Mouse (Mus musculus): ENCODE results near the gene Gm48551. TPM values are rescaled to one million over a fixed set of nuclear protein-coding genes. Genes with fewer than 3 reads are reported as not detected.
A peak's percentile ranks its signal among the peaks of the same experiment; 100 is the strongest.

Gm48551 gene
- polyA plus RNA-seq, 1 experiment = 2.1 TPM

DNA sequence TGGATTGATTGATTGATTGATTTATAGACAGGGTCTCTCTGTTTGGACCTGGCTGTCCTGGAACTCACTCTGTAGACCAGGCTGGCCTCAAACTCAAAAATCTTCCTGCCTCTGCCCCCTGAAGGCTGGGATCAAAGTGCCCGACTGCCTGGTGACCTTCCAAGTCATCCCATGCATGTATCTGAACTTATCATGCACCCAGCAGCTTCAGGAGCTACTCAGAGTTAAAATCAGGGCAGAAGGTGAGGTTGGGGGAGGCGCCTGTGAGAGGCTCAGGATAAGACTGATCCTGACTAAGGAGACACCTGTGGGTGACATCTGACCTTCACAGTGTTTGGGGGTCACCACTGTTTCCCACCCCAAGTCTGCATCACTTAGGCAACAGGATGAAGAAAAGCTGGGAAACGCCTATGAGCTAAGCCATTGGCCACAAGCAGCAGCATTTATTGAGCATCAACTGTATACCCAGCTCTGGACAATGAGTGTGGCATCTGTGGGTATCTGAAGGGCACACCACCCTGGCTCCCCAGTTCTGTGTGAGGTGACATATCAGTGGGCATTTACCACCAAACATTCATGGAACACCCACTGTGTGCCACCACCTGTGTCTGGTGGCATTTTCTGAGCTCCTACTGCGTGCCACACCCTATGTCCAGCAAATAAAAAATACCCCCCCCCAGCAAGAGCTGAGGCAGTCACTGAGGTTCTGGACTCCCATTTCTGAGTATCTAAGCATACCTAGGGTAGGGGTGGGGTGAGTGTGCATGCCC lies 39.4 kb downstream of the Gm48551 start:
- DNase-seq = no peak
- no peak for TF ChIP-seq CTCF (conservative IDR thresholded peaks at IDR 0.05; ENCODE audit: insufficient read depth, insufficient read length, low read depth, low read length)
- no peak for TF ChIP-seq POLR2A (IDR thresholded peaks at IDR 0.05; ENCODE audit: low read depth, low read length)
- no peaks in the 10 kb centered on the region for H3K27me3 ChIP-seq (replicated peaks; ENCODE audit: control insufficient read depth, insufficient read depth, low read length)
- peak overlapping the region; percentile 18; the same call in 1 of the 2 replicates for H3K27ac ChIP-seq (ENCODE audit: insufficient read depth, low read depth, low read length)
- peaks cover 44% of the 10 kb centered on the region for H3K4me1 ChIP-seq (ENCODE audit: control insufficient read depth, insufficient read depth, low read length)
- H3K36me3 ChIP-seq (ENCODE audit: control insufficient read depth, insufficient read depth, low read length) = no peaks in the 10 kb centered on the region
- H3K4me3 ChIP-seq (ENCODE audit: insufficient read depth, low read depth, low read length) = peak overlapping the region; percentile 85; the same call in 1 of the 2 replicates
- WGBS = 64% methylated on average over 4 of the region's 4 CpGs

DNA sequence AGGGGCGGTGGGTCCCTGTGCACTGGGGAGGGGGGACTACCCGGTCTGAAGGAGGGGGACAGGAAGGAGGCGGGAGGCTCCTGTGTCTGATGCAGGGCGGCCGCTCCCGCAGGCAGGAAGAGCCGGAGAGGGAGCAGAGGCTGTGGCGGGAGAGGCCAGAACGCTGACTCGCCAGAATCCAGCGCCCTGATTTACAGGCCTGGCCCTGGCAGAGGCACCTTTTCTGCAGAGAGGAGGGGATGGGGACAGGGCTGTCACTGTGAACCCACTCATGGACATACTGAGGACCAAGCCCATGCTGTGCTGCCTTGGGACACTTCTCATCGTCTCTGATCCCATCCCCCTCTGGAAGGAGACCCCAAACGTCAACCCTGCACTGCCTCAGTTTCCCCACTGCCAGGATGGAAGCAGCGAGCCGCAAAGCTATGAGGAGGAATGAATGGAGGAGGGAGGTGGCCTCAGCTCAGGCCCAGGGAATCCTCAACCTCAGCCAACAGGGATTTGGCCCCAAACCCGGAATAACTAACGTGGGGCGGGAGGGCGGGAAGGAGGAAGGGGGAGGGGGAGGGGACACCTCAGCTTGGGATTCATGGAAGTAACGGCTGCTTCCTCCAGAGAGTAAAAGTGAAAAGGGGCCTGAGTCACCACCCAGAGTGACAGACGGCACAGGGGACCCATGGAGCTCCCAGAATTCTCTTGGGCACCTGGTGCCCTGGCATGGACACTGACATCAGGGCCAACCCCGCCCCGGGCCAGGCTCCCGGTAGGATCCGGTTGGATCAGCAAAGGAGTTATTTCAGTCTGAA lies 40.2 kb downstream of the Gm48551 start:
- TF ChIP-seq POLR2A (IDR thresholded peaks at IDR 0.05; ENCODE audit: low read depth, low read length) (no peak), CTCF (conservative IDR thresholded peaks at IDR 0.05; ENCODE audit: insufficient read depth, insufficient read length, low read depth, low read length) (no peak)
- H3K4me1 ChIP-seq (ENCODE audit: control insufficient read depth, insufficient read depth, low read length) = peaks cover 42% of the 10 kb centered on the region
- H3K27me3 ChIP-seq (replicated peaks; ENCODE audit: control insufficient read depth, insufficient read depth, low read length) = no peaks in the 10 kb centered on the region
- DNase-seq = peak; percentile 90
- WGBS = 6% methylated on average over 24 of the region's 25 CpGs
- H3K27ac ChIP-seq (ENCODE audit: insufficient read depth, low read depth, low read length) = peak overlapping the region; percentile 92
- H3K4me3 ChIP-seq (ENCODE audit: insufficient read depth, low read depth, low read length) = peak overlapping the region; percentile 85
- no peaks in the 10 kb centered on the region for H3K36me3 ChIP-seq (ENCODE audit: control insufficient read depth, insufficient read depth, low read length)

DNA sequence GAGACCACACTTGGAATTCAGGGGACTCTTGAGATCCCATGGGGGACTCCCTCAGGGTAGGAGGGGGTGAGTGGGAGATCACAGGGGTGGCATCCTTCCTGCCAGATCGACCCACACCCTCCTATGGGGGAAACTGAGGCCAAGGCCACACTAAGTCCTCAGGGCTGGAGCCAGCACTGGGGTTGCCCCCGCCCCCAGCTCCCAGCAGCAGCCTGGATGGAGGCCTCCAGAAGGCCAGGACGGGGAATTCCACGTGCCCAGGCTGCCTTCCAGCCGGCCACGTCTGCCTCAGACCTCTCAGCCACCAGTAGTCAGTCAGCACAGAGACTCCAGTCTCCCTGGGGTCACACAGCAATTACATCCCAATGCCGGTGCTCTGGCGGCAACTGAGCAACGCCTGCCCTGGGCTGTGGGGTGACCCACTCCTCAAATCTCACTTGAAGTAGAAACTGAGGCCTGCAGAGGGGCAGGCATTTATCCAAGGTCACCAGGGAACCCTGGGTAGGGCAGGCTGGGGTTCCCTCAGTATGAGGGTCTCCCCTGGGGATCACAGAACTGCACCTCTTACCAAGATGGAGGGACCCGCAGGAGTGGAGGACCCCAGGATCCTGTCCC lies 41.1 kb downstream of the Gm48551 start:
- Histone ChIP-seq H3K27me3 (replicated peaks; ENCODE audit: control insufficient read depth, insufficient read depth, low read length) (no peaks in the 10 kb centered on the region), H3K4me3 (ENCODE audit: insufficient read depth, low read depth, low read length) (peak overlapping the region; percentile 85), H3K36me3 (ENCODE audit: control insufficient read depth, insufficient read depth, low read length) (no peaks in the 10 kb centered on the region), H3K4me1 (ENCODE audit: control insufficient read depth, insufficient read depth, low read length) (peaks cover 36% of the 10 kb centered on the region), H3K27ac (ENCODE audit: insufficient read depth, low read depth, low read length) (peak overlapping the region; percentile 92)
- TF ChIP-seq POLR2A (IDR thresholded peaks at IDR 0.05; ENCODE audit: low read depth, low read length) (no peak), CTCF (conservative IDR thresholded peaks at IDR 0.05; ENCODE audit: insufficient read depth, insufficient read length, low read depth, low read length) (no peak)
- DNase-seq = peak; percentile 75
- WGBS = 14% methylated on average over 10 of the region's 10 CpGs

DNA sequence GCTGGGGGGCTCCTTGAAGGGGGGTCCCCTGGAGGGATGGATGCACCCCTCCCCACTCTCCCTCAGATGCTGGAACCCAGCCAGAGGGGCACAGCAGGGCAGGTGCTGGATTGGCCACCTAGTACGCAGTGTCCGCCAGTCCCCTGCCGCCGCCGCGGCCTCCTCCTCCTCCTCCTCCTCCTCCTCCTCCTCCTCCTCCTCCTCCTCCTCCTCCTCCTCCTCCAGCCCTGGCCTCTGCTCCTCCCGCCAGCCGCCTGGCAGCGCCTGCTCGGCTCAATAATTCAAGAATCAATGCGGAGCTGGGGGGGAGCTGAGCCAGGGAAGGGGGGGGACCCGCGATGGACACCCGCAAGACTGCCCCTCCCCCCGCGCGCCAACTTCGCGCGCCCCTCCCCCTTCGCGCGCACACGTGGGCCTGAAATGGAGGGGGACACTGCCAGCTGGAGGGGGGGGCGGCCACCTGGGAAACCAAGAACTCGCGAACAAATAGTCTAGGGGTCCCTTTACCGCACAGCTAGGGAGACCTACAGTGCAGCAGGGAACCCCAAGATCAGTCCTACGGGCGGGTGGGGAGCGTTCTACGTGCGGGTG lies 41.9 kb downstream of the Gm48551 start:
- peaks cover 34% of the 10 kb centered on the region for H3K4me1 ChIP-seq (ENCODE audit: control insufficient read depth, insufficient read depth, low read length)
- WGBS = 2% methylated on average over 23 of the region's 33 CpGs
- H3K4me3 ChIP-seq (ENCODE audit: insufficient read depth, low read depth, low read length) = peak overlapping the region; percentile 85
- no peaks in the 10 kb centered on the region for H3K27me3 ChIP-seq (replicated peaks; ENCODE audit: control insufficient read depth, insufficient read depth, low read length)
- no peaks in the 10 kb centered on the region for H3K36me3 ChIP-seq (ENCODE audit: control insufficient read depth, insufficient read depth, low read length)
- H3K27ac ChIP-seq (ENCODE audit: insufficient read depth, low read depth, low read length) = peak overlapping the region; percentile 94
- TF ChIP-seq POLR2A (IDR thresholded peaks at IDR 0.05; ENCODE audit: low read depth, low read length) (no peak), CTCF (conservative IDR thresholded peaks at IDR 0.05; ENCODE audit: insufficient read depth, insufficient read length, low read depth, low read length) (no peak)
- DNase-seq = peak; percentile 49

DNA sequence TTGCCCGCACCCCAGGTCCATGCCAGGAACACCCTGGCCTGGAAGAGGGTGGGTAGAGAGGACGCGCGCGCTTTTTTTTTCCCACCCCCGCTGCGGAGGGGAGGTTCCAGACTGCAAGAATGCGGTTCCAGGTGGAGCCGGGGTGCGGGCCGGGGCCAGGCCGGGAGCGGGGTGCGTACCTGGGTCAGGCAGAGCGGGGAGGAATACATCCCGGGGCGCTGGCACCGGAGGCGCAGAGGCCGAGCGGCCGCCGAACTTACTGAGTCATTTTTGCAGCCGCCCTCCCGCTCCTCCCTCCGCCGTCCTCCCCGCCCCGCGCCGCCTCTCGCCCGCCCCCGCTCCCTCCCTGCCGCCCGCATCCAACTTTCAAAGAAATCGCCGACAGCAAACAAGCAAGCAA lies 42.6 kb downstream of the Gm48551 start:
- peak; percentile 83 for DNase-seq
- WGBS = under 1% methylated on average over 33 of the region's 38 CpGs
- H3K4me3 ChIP-seq (ENCODE audit: insufficient read depth, low read depth, low read length) = peak overlapping the region; percentile 85
- no peak for TF ChIP-seq CTCF (conservative IDR thresholded peaks at IDR 0.05; ENCODE audit: insufficient read depth, insufficient read length, low read depth, low read length)
- TF ChIP-seq POLR2A (IDR thresholded peaks at IDR 0.05; ENCODE audit: low read depth, low read length) = no peak
- H3K36me3 ChIP-seq (ENCODE audit: control insufficient read depth, insufficient read depth, low read length) = no peaks in the 10 kb centered on the region
- H3K4me1 ChIP-seq (ENCODE audit: control insufficient read depth, insufficient read depth, low read length) = peaks cover 37% of the 10 kb centered on the region
- H3K27me3 ChIP-seq (replicated peaks; ENCODE audit: control insufficient read depth, insufficient read depth, low read length) = no peaks in the 10 kb centered on the region
- peak overlapping the region; percentile 94 for H3K27ac ChIP-seq (ENCODE audit: insufficient read depth, low read depth, low read length)

DNA sequence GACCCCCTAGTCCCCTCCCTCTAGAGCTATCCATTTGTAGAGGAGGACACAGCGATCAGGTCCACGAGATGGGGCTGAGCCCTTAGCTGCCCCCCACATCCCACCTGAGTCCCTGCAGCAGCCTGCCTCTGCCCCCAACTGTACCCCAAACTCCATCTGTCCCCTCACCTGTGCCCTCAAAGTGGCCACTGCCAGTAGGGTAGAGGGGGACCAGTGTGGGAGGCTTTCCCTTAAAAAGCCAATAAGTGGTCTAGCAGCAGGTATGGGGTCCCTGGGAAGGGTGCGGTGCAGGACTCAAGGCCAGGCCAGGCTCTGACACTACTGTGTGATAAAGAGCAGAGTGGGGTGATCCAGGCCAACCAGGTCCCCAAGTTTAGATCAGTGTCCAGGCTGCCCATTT lies 43.1 kb downstream of the Gm48551 start:
- TF ChIP-seq POLR2A (IDR thresholded peaks at IDR 0.05; ENCODE audit: low read depth, low read length) (no peak), CTCF (conservative IDR thresholded peaks at IDR 0.05; ENCODE audit: insufficient read depth, insufficient read length, low read depth, low read length) (no peak)
- Histone ChIP-seq H3K36me3 (ENCODE audit: control insufficient read depth, insufficient read depth, low read length) (no peaks in the 10 kb centered on the region), H3K4me3 (ENCODE audit: insufficient read depth, low read depth, low read length) (peak overlapping the region; percentile 85), H3K4me1 (ENCODE audit: control insufficient read depth, insufficient read depth, low read length) (peaks cover 36% of the 10 kb centered on the region), H3K27ac (ENCODE audit: insufficient read depth, low read depth, low read length) (peak overlapping the region; percentile 69), H3K27me3 (replicated peaks; ENCODE audit: control insufficient read depth, insufficient read depth, low read length) (no peaks in the 10 kb centered on the region)
- 42% methylated on average over 3 of the region's 3 CpGs for WGBS
- no peak for DNase-seq
